Mouse (Mus musculus) myocyte (in vitro differentiated cells): Measurements from ENCODE around the gene Tshz2.

Experiments
- CEBPB ChIP-seq: IDR thresholded peaks from 2 replicates; pipeline ENCODE4 v1.6.1; 2011; ENCODE audit warnings: mild to moderate bottlenecking, moderate library complexity; ENCODE audit not compliant: poor library complexity, insufficient read depth, severe bottlenecking
- E2F4 ChIP-seq: IDR thresholded peaks from one replicate; pipeline ENCODE4 v1.6.1; 2011; ENCODE audit warnings: mild to moderate bottlenecking, control low read depth, moderate library complexity; ENCODE audit not compliant: insufficient read depth
- MAX ChIP-seq: IDR thresholded peaks from one replicate; pipeline ENCODE4 v1.6.1; 2011; ENCODE audit warnings: low read depth, mild to moderate bottlenecking, control low read depth
- MYOD1 ChIP-seq, 3 experiments: IDR thresholded peaks; one replicate each; pipeline ENCODE4 v1.6.1; 2011; ENCODE audit warnings: control low read depth in 2 of 3, low read depth in 2 of 3, mild to moderate bottlenecking in 2 of 3, moderate library complexity in 1 of 3; ENCODE audit not compliant: insufficient read length in 2 of 3, control insufficient read depth in 1 of 3
- MYOG ChIP-seq, 3 experiments: IDR thresholded peaks; one replicate each; pipeline ENCODE4 v1.6.1; 2011; ENCODE audit warnings: control low read depth in 2 of 3, low read depth in 2 of 3, mild to moderate bottlenecking in 2 of 3; ENCODE audit not compliant: insufficient read length in 2 of 3, control insufficient read depth in 1 of 3, insufficient read depth in 1 of 3
- POLR2A ChIP-seq: IDR thresholded peaks from one replicate; pipeline ENCODE4 v1.6.1; 2011; ENCODE audit warnings: low read depth, mild to moderate bottlenecking, control low read depth, moderate library complexity; ENCODE audit not compliant: insufficient read length
- POLR2AphosphoS2 ChIP-seq: IDR thresholded peaks from one replicate; pipeline ENCODE4 v1.6.1; 2011; ENCODE audit warnings: low read depth, control low read depth; ENCODE audit not compliant: insufficient read length
- SRF ChIP-seq: IDR thresholded peaks from one replicate; pipeline ENCODE4 v1.6.1; 2011; ENCODE audit warnings: low read depth; ENCODE audit not compliant: control insufficient read depth, insufficient read length
- TCF12 ChIP-seq: IDR thresholded peaks from one replicate; pipeline ENCODE4 v1.6.1; 2011; ENCODE audit warnings: mild to moderate bottlenecking, control low read depth; ENCODE audit not compliant: poor library complexity, insufficient read depth, severe bottlenecking
- TCF3 ChIP-seq: IDR thresholded peaks from one replicate; pipeline ENCODE4 v1.6.1; 2011; ENCODE audit warnings: low read depth, control low read depth; ENCODE audit not compliant: insufficient read length
- USF1 ChIP-seq: IDR thresholded peaks from one replicate; pipeline ENCODE4 v1.6.1; 2011; ENCODE audit warnings: low read depth, mild to moderate bottlenecking, control low read depth, moderate library complexity

DNA sequence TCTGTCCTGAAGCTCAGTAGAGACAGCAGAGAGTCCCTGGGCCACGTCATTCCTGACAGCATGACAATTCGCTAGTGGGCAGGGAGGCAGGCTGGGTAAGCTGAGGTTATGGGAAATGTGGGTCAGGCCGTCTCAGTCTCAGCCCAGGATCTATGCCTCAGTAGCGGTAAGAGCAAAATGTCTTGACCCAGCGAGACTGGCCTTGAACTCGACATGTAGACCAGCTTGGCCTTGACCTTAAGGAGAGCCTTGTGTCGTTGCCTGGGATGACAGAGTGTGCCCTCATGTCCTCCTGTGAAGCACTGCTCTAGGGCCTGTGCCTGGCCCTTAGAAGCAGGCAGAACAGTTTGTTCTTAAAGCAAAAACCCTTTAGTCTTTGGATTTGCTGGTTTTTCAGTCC, 275.2 kb downstream of the Tshz2 start:
- TF ChIP-seq CEBPB (no peak), POLR2A (no peak), TCF12 (no peak), MAX (no peak), POLR2AphosphoS2 (no peak), USF1 (no peak), E2F4 (no peak), TCF3 (no peak), MYOD1 (IDR thresholded peaks at IDR 0.05; ENCODE audit: control insufficient read depth in 1 of 3, insufficient read length in 2 of 3, low read depth in 2 of 3) (no peak), MYOG (IDR thresholded peaks at IDR 0.05; ENCODE audit: control insufficient read depth in 1 of 3, insufficient read depth in 1 of 3, insufficient read length in 2 of 3, low read depth in 2 of 3) (no peak), SRF (no peak)
